Mouse (Mus musculus) liver (tissue): ENCODE measurements around the gene Gm11568.
"Not testable (repeated sequence)": the region's sequence is repeated elsewhere in the genome, so short reads cannot be mapped to it uniquely, and the experiment has no call there.

Experiments
- DNase-seq: peaks from one replicate; pipeline ENCODE4 v3.0.0-alpha.2; 2020; ENCODE audit warnings: mixed read lengths

Gene Gm11568

GRCm38 (mm10) chr11:99857617-99858016, at the start of gene Gm11568:
Gm11568 (plus strand) TSS chr11:99857917.
- no peak for DNase-seq

GRCm38 (mm10) chr11:99809792-99810191, 47.9 kb upstream of the Gm11568 start, which contains the start of gene Krtap4-13:
Krtap4-13 (minus strand) TSS chr11:99809892.
- not testable (repeated sequence) for DNase-seq

GRCm38 (mm10) chr11:99815566-99815965, 42.2 kb upstream of the Gm11568 start, which contains the start of gene Gm11564:
Gm11564 (minus strand) TSS chr11:99815666.
- not testable (repeated sequence) for DNase-seq

GRCm38 (mm10) chr11:99837966-99838365, 19.8 kb upstream of the Gm11568 start, which contains the start of gene 2300003K06Rik:
2300003K06Rik (minus strand) TSS chr11:99838066.
- no peak for DNase-seq

GRCm38 (mm10) chr11:99842185-99842584, 15.5 kb upstream of the Gm11568 start:
- no peak for DNase-seq

GRCm38 (mm10) chr11:99846746-99847145, 11.0 kb upstream of the Gm11568 start:
- no peak for DNase-seq

GRCm38 (mm10) chr11:99851508-99851907, 6.2 kb upstream of the Gm11568 start, which contains the start of gene Krtap4-16:
Krtap4-16 (minus strand) TSS chr11:99851608.
- DNase-seq = no peak

- no peak for DNase-seq
Measured at GRCm38 (mm10) chr11:99854121-99854520, 3.6 kb upstream of the Gm11568 start.

GRCm38 (mm10) chr11:99858761-99859160, 1.0 kb downstream of the Gm11568 start:
- DNase-seq = no peak

GRCm38 (mm10) chr11:99864176-99864575, 6.5 kb downstream of the Gm11568 start, which contains the start of gene Gm11559:
Gm11559 (plus strand) TSS chr11:99864476.
- DNase-seq = not testable (repeated sequence)

GRCm38 (mm10) chr11:99873089-99873488, 15.4 kb downstream of the Gm11568 start, which contains the start of gene Krtap9-1:
Krtap9-1 (plus strand) TSS chr11:99873389.
- DNase-seq = not testable (repeated sequence)

GRCm38 (mm10) chr11:99878887-99879286, 21.2 kb downstream of the Gm11568 start, which contains the start of gene Gm11567:
Gm11567 (plus strand) TSS chr11:99879187.
- DNase-seq = not testable (repeated sequence)

GRCm38 (mm10) chr11:99907620-99908019, 49.9 kb downstream of the Gm11568 start, which contains the start of gene Krtap31-1:
Krtap31-1 (plus strand) TSS chr11:99907920.
- no peak for DNase-seq
